Mouse (Mus musculus) left cerebral cortex, adult 18-20 months (tissue): ENCODE data around the gene Itgb4. TPM values are rescaled to one million over a fixed set of nuclear protein-coding genes. Genes with fewer than 3 reads are reported as not detected.

Experiments
- DNase-seq, 2 experiments: peaks; one replicate each; pipeline ENCODE4 v3.0.0; 2021 to 2022; ENCODE audit warnings: low spot score in 2 of 2, mixed read lengths in 1 of 2
- total RNA-seq, 2 experiments: library from RNA; stranded (reverse); gene quantifications; 2 replicates each; pipeline ENCODE4 v1.2.3; 2021

Gene Itgb4
- total RNA-seq, 2 experiments from 2014 or later = 4.5 to 6.9 TPM

- DNase-seq = no peak
Measured at GRCm38 (mm10) chr11:116025056-116025845, 50.7 kb downstream of the Itgb4 start.

- no peak for DNase-seq
Measured at GRCm38 (mm10) chr11:116027756-116028155, 53.2 kb downstream of the Itgb4 start, which contains the start of gene H3f3b. TSS of gene H3f3b (minus strand) at chr11:116027962.

- DNase-seq = no peak
Measured at GRCm38 (mm10) chr11:116028177-116028865, 53.8 kb downstream of the Itgb4 start.

- no peak for DNase-seq
Measured at GRCm38 (mm10) chr11:116029086-116029865, 54.8 kb downstream of the Itgb4 start.

GRCm38 (mm10) chr11:116030088-116030897 is 55.8 kb downstream of the Itgb4 start, which contains the start of gene Unk:
TSS of gene Unk (plus strand) at chr11:116030322.
- DNase-seq = peak; percentile 96 to 97

- peak in 1 of 2 experiments; percentile 29 for DNase-seq
Measured at GRCm38 (mm10) chr11:116030898-116031845, 56.7 kb downstream of the Itgb4 start.

GRCm38 (mm10) chr11:116034584-116034983 is 60.1 kb downstream of the Itgb4 start:
- DNase-seq = no peak

GRCm38 (mm10) chr11:116036671-116037070 is 62.2 kb downstream of the Itgb4 start:
- DNase-seq = no peak

GRCm38 (mm10) chr11:116037826-116038225 is 63.3 kb downstream of the Itgb4 start:
- DNase-seq = no peak

- no peak for DNase-seq
Measured at GRCm38 (mm10) chr11:116040593-116040992, 66.1 kb downstream of the Itgb4 start.

- DNase-seq = no peak
Measured at GRCm38 (mm10) chr11:116041833-116042232, 67.3 kb downstream of the Itgb4 start.

GRCm38 (mm10) chr11:116042372-116043138 is 68.0 kb downstream of the Itgb4 start:
- DNase-seq = no peak

GRCm38 (mm10) chr11:116043286-116043685 is 68.8 kb downstream of the Itgb4 start:
- DNase-seq = no peak

GRCm38 (mm10) chr11:116045173-116045572 is 70.7 kb downstream of the Itgb4 start:
- DNase-seq = no peak

- DNase-seq = no peak
Measured at GRCm38 (mm10) chr11:116049610-116050009, 75.1 kb downstream of the Itgb4 start.

GRCm38 (mm10) chr11:116050196-116050595 is 75.7 kb downstream of the Itgb4 start:
- DNase-seq = no peak

GRCm38 (mm10) chr11:116053510-116054229 is 79.2 kb downstream of the Itgb4 start:
- DNase-seq = no peak

- DNase-seq = no peak
Measured at GRCm38 (mm10) chr11:116055873-116056272, 81.4 kb downstream of the Itgb4 start.
